Mouse (Mus musculus): Measurements from ENCODE around the gene Oog3. TPM values are rescaled to one million over a fixed set of nuclear protein-coding genes. Genes with fewer than 3 reads are reported as not detected.

Gene Oog3
- not detected in 2 replicates for polyA plus RNA-seq (2016; fragmentation: Nextera tagmentation; extraction: Ambion mirVana)

DNA sequence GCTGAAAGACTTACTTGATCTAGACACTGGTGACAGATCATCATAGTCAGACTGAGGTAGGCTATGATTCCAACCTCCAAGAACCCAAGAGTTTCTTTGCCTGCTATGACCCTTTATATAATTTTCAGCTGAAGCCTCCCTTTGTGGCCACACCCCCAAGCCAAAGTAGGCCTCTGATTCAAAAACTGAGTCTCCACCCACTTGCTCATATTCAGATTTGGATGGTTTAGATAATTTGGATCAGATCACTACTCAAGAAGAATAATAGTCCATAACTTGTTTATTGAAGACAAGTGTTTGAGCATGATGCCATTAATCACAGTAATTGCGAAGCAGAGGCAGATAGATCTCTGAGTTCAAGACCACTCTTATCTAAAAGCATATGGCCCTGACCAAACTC is at the start of gene Oog3:
Gene Oog3, minus strand, starts transcription at position 101 of the 400 bp plus-strand sequence.
- no peak within 1 kb of the TSS for H3K4me3 ChIP-seq
- H3K4me2 ChIP-seq: no peak within 1 kb of the TSS
- no peak within 1 kb of the TSS for H3K27ac ChIP-seq
- no peak for ATAC-seq
- peaks cover 11% of the 10 kb centered on the region; the same call in 1 of the 2 replicates for H3K9me3 ChIP-seq (replicated peaks)
- 66% methylated on average over 1 of the region's 1 CpGs for WGBS (ENCODE audit: insufficient replicate concordance)
- H3K36me3 ChIP-seq: no peaks in the 10 kb centered on the region
- no peaks in the 10 kb centered on the region for H3K27me3 ChIP-seq (replicated peaks)
- no peaks in the 10 kb centered on the region for H3K4me1 ChIP-seq
- no peak within 1 kb of the TSS for H3K9ac ChIP-seq

DNA sequence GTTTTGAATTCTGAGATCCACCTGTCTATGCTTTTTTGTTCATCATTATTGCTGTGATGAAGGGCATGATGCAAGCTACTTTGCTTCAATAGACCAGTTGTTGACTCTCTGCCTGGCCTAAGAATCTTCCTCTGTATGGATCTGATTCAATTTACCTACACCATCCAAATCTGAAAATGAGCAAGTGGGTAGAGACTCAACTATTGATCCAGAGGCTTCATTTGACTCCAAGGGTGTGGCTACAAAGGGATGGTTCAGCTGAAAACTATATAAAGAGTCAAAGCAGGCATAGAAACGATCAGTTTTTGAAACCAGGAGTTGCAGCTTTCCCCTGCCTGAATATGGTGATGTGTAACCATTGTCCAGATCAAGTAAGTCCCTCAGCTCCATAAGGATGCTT is 28.0 kb upstream of the Oog3 start, which contains the start of gene Oog2:
Gene Oog2, plus strand, starts transcription at position 301 of the 400 bp plus-strand sequence.
- no peaks in the 10 kb centered on the region for H3K4me1 ChIP-seq

More for the DNA sequence above, 28.0 kb upstream of the Oog3 start, which contains the start of gene Oog2:
- no peaks in the 10 kb centered on the region for H3K9me3 ChIP-seq (replicated peaks)
- H3K27me3 ChIP-seq (replicated peaks): no peaks in the 10 kb centered on the region
- H3K27ac ChIP-seq: no peak within 1 kb of the TSS
- H3K4me3 ChIP-seq: no peak within 1 kb of the TSS
- ATAC-seq: no peak
- no peak within 1 kb of the TSS for H3K9ac ChIP-seq
- H3K4me2 ChIP-seq: no peak within 1 kb of the TSS
- no peaks in the 10 kb centered on the region for H3K36me3 ChIP-seq
- WGBS (ENCODE audit: insufficient replicate concordance): 14% methylated on average over 1 of the region's 1 CpGs

Other genes starting within 250 kb of the Oog3 start
- gene Pramef25, start 211.6 kb downstream of the Oog3 start, polyA plus RNA-seq (2016; fragmentation: Nextera tagmentation; extraction: Ambion mirVana): not detected in 2 replicates
- gene Gm13101, start 195.7 kb downstream of the Oog3 start, polyA plus RNA-seq (2016; fragmentation: Nextera tagmentation; extraction: Ambion mirVana): not detected in 2 replicates
- gene Pramef17, start 168.3 kb downstream of the Oog3 start, polyA plus RNA-seq (2016; fragmentation: Nextera tagmentation; extraction: Ambion mirVana): not detected in 2 replicates
- not detected in 2 replicates for gene Pramel4, start 103.5 kb downstream of the Oog3 start, polyA plus RNA-seq (2016; fragmentation: Nextera tagmentation; extraction: Ambion mirVana)
- not detected in 2 replicates for gene Gm13102, start 56.2 kb downstream of the Oog3 start, polyA plus RNA-seq (2016; fragmentation: Nextera tagmentation; extraction: Ambion mirVana)
- not detected in 2 replicates for gene Oog2, start 28.1 kb upstream of the Oog3 start, polyA plus RNA-seq (2016; fragmentation: Nextera tagmentation; extraction: Ambion mirVana)
- gene C87977, start 50.7 kb upstream of the Oog3 start, polyA plus RNA-seq (2016; fragmentation: Nextera tagmentation; extraction: Ambion mirVana): not detected in 2 replicates
- gene Pramel5, start 117.8 kb upstream of the Oog3 start, polyA plus RNA-seq (2016; fragmentation: Nextera tagmentation; extraction: Ambion mirVana): not detected in 2 replicates
- not detected in 2 replicates for gene Gm13128, start 167.6 kb upstream of the Oog3 start, polyA plus RNA-seq (2016; fragmentation: Nextera tagmentation; extraction: Ambion mirVana)
- gene Gm13119, start 195.3 kb upstream of the Oog3 start, polyA plus RNA-seq (2016; fragmentation: Nextera tagmentation; extraction: Ambion mirVana): not detected in 2 replicates
- not detected in 2 replicates for gene Pramef20, start 215.3 kb upstream of the Oog3 start, polyA plus RNA-seq (2016; fragmentation: Nextera tagmentation; extraction: Ambion mirVana)
- not detected in 2 replicates for gene Pramef12, start 245.8 kb upstream of the Oog3 start, polyA plus RNA-seq (2016; fragmentation: Nextera tagmentation; extraction: Ambion mirVana)